Mouse (Mus musculus): ENCODE measurements at regions not wholly inside any gene's neighbourhood (a gene's known extent, or its start where the extent isn't known, plus 50 kb on each side); places are given as distances from the start of the nearest gene placed in this dataset.

- CTCF ChIA-PET: no interaction called here
Observed at GRCm38 (mm10) chr13:48717036-48717435, 54.2 kb downstream of the Barx1 start.

GRCm38 (mm10) chr13:48717451-48717850, 54.7 kb downstream of the Barx1 start:
- CTCF ChIA-PET: no interaction called here

- CTCF ChIA-PET: no interaction called here
Observed at GRCm38 (mm10) chr13:48723676-48724075, 60.9 kb downstream of the Barx1 start.

- CTCF ChIA-PET: no interaction called here
Observed at GRCm38 (mm10) chr13:48726430-48726829, 63.6 kb downstream of the Barx1 start.

GRCm38 (mm10) chr13:48731046-48731996, 68.5 kb downstream of the Barx1 start:
- CTCF ChIA-PET: no interaction called here

- CTCF ChIA-PET: interaction anchor here (0.7 kb wide), 1 partner anchor 12 kb away, joined by 3 read pairs; no protein-coding TSS in a partner anchor
Observed at GRCm38 (mm10) chr13:48732168-48732841, 69.5 kb downstream of the Barx1 start.

- CTCF ChIA-PET: no interaction called here
Observed at GRCm38 (mm10) chr13:48734985-48735384, 72.2 kb downstream of the Barx1 start.

- CTCF ChIA-PET: no interaction called here
Observed at GRCm38 (mm10) chr13:48745566-48745965, 82.8 kb downstream of the Barx1 start.

- CTCF ChIA-PET: no interaction called here
Observed at GRCm38 (mm10) chr13:48746301-48746700, 83.5 kb downstream of the Barx1 start.

Measured in spleen, embryonic (tissue).